Mouse (Mus musculus) E14TG2a.4 (cell line): ENCODE measurements around the gene Pcdh9.

Experiments used
- CTCF ChIP-seq: conservative IDR thresholded peaks from 2 replicates; pipeline ENCODE4 v1.5.1; 2014; ENCODE audit warnings: low read length
- NANOG ChIP-seq: IDR thresholded peaks from 2 replicates; pipeline ENCODE4 v1.6.1; 2014; ENCODE audit warnings: borderline replicate concordance, low read length, mixed read lengths
- POU5F1 ChIP-seq: IDR thresholded peaks from 2 replicates; pipeline ENCODE4 v1.6.1; 2014; ENCODE audit warnings: low read length, borderline replicate concordance

GRCm38 (mm10) chr14:93762855-93763254 is 127.6 kb downstream of the Pcdh9 start:
- TF ChIP-seq CTCF, result no peak
- no peak for TF ChIP-seq POU5F1
- TF ChIP-seq NANOG, result no peak
